Mouse (Mus musculus) neural tube, embryonic 13.5 days (tissue): ENCODE results near the gene Nacc1. TPM values are rescaled to one million over a fixed set of nuclear protein-coding genes. Genes with fewer than 3 reads are reported as not detected.

Source experiments
- ATAC-seq: fragments of 200-750 bp; cut with Nextera tagmentation; 2 replicates; pipeline ENCODE4 v1.8.0; 2017; ENCODE audit warnings: low read depth, mild to moderate bottlenecking, moderate TSS enrichment, moderate library complexity
- H3K27ac ChIP-seq: fragments of 300-500 bp; sonication (generic); replicated peaks from 2 replicates; pipeline ENCODE4 v1.5.1; 2015; ENCODE audit warnings: moderate library complexity, mild to moderate bottlenecking, inconsistent platforms
- H3K27me3 ChIP-seq: fragments of 300-500 bp; sonication (generic); 2 replicates; pipeline ENCODE4 v1.6.1; 2015; ENCODE audit warnings: mild to moderate bottlenecking, inconsistent platforms
- H3K36me3 ChIP-seq: fragments of 300-500 bp; sonication (generic); 2 replicates; pipeline ENCODE4 v1.6.1; 2015; ENCODE audit warnings: mild to moderate bottlenecking, inconsistent platforms
- H3K4me1 ChIP-seq: fragments of 300-500 bp; sonication (generic); replicated peaks from 2 replicates; pipeline ENCODE4 v1.6.1; 2015; ENCODE audit warnings: inconsistent platforms
- H3K4me2 ChIP-seq: fragments of 300-500 bp; sonication (generic); 2 replicates; pipeline ENCODE4 v1.6.1; 2015; ENCODE audit warnings: inconsistent platforms, mild to moderate bottlenecking, moderate library complexity
- H3K4me3 ChIP-seq: fragments of 300-500 bp; sonication (generic); 2 replicates; pipeline ENCODE4 v1.5.1; 2015; ENCODE audit warnings: mild to moderate bottlenecking, inconsistent platforms
- H3K9ac ChIP-seq: fragments of 300-500 bp; sonication (generic); 2 replicates; pipeline ENCODE4 v1.6.1; 2015; ENCODE audit warnings: moderate library complexity, mild to moderate bottlenecking, inconsistent platforms
- H3K9me3 ChIP-seq: fragments of 300-500 bp; sonication (generic); 2 replicates; pipeline ENCODE4 v1.6.1; 2016; ENCODE audit warnings: inconsistent platforms
- WGBS: fragments of 180-500 bp; shearing (Covaris S2); methylation state at CpG from one replicate; pipeline ENCODE4 v1.1.7; 2015; 5-methylcytosine and 5-hydroxymethylcytosine counted together
- polyA plus RNA-seq: library from polyadenylated mRNA; unstranded; fragments of >200 nt; fragmentation: Nextera tagmentation; extraction: Ambion mirVana; gene quantifications from 2 replicates; pipeline ENCODE4 v1.2.1, GENCODE M21; 2015

Nacc1 gene
- polyA plus RNA-seq, 1 experiment from 2014 or later, result 15.1 TPM

DNA sequence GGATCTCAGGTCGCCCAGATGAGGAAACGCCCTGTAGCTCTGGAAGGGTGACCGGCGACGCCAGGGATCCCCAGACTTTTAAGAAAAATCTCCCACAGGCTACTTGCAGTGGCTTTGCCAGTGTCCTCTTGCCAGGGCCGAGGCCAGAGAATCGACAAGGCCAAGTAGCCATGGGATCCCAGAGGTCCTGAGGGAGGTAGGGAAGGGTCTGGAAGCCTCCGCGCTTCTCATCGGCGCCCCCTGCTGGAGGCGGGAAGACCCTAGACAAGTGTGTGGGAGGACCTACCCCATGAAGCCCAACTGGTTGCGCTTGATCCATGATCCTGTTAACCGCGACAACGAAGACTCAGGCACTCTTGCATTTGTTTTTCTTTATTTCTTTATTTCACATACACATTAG, 16.7 kb upstream of the Nacc1 start:
- Histone ChIP-seq H3K4me2 (peak overlapping the region; percentile 53), H3K27ac (peak overlapping the region; percentile 88), H3K4me1 (peaks cover 57% of the 10 kb centered on the region), H3K27me3 (peaks cover 84% of the 10 kb centered on the region), H3K4me3 (peak overlapping the region; percentile 29; the same call in 1 of the 2 replicates), H3K36me3 (peaks cover 7% of the 10 kb centered on the region), H3K9me3 (no peaks in the 10 kb centered on the region), H3K9ac (0 out of 2 replicates have a peak overlapping the region, but pooled peaks have one; percentile 17)
- WGBS, result 4% methylated on average over 16 of the region's 16 CpGs
- ATAC-seq, result 0 out of 2 replicates have a peak, but pooled peaks have one; percentile 28

DNA sequence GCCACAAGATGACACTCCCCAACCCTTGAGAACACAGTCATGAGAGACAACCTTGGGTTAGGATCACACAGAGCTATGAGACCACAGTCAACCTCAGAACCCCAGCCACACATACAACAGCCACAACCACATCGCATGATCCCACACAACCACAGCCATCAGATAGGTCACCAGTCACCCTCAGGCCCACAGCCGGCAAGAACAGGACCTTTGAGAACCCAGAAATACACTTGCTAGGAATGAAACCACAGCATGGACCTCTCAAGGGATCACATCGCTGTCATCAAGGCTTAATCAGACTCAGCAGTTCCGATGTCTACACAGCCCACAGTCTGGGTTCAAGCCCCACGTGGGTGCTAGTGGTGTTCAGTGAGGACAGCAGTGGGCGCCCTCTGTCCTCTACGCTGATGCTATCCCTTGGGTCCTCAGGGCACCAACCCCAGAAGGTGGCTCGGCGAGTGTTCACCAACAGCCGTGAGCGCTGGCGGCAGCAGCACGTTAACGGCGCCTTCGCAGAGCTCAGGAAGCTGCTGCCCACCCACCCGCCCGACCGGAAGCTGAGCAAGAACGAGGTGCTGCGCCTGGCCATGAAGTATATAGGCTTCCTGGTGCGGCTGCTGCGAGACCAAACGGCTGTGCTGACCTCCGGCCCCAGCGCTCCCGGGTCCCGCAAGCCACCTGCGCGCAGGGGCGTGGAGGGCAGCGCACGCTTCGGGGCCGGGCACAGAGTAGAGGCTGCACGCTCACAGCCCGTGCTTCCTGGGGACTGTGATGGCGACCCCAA, 16.0 kb upstream of the Nacc1 start:
- H3K9me3 ChIP-seq, result no peaks in the 10 kb centered on the region
- H3K4me3 ChIP-seq, result peak overlapping the region; percentile 29
- H3K4me2 ChIP-seq, result peak overlapping the region; percentile 53
- no peak for ATAC-seq
- H3K36me3 ChIP-seq, result peaks cover 14% of the 10 kb centered on the region
- peak overlapping the region; percentile 23 for H3K27ac ChIP-seq
- 0 out of 2 replicates have a peak overlapping the region, but pooled peaks have one; percentile 17 for H3K9ac ChIP-seq
- peaks cover 80% of the 10 kb centered on the region for H3K27me3 ChIP-seq
- 10% methylated on average over 38 of the region's 38 CpGs for WGBS
- H3K4me1 ChIP-seq, result peaks cover 50% of the 10 kb centered on the region

DNA sequence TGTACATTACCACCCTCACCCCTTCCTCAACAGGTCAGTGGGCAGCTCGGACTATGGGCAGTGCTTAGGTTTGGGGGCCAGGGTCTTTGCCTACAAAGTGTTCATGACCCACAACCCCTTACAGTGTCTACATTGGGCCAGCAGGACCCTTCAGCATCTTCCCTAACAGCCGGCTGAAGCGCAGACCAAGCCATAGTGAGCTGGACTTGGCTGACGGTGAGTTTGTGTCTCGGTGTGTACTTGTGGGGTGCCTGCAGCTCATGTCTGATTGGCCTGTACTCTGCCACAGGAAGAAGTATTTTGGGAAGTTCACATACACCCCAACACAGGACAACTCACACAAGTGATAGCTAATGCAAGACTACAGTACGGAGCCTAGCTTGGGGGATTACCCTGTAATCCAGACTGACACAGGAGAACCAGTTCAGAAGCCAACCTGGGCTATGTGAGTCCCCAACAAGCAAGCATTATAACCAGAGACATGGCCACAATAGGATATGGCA, 15.4 kb upstream of the Nacc1 start:
- peaks cover 20% of the 10 kb centered on the region for H3K36me3 ChIP-seq
- no peaks in the 10 kb centered on the region for H3K9me3 ChIP-seq
- no peak overlapping the region for H3K27ac ChIP-seq
- H3K27me3 ChIP-seq, result peaks cover 76% of the 10 kb centered on the region
- no peak for ATAC-seq
- 0 out of 2 replicates have a peak overlapping the region, but pooled peaks have one; percentile 26 for H3K9ac ChIP-seq
- WGBS, result 85% methylated on average over 6 of the region's 6 CpGs
- H3K4me3 ChIP-seq, result peak overlapping the region; percentile 29; the same call in 1 of the 2 replicates
- peaks cover 44% of the 10 kb centered on the region for H3K4me1 ChIP-seq
- peak overlapping the region; percentile 53 for H3K4me2 ChIP-seq

- H3K4me3 ChIP-seq, result peak overlapping the region; percentile 14
- H3K4me2 ChIP-seq, result peak overlapping the region; percentile 53
- peaks cover 72% of the 10 kb centered on the region for H3K27me3 ChIP-seq
- ATAC-seq, result no peak
- H3K4me1 ChIP-seq, result peaks cover 40% of the 10 kb centered on the region
- no peak overlapping the region for H3K27ac ChIP-seq
- H3K9me3 ChIP-seq, result no peaks in the 10 kb centered on the region
- 78% methylated on average over 9 of the region's 9 CpGs for WGBS
- peaks cover 25% of the 10 kb centered on the region for H3K36me3 ChIP-seq
- peak overlapping the region; percentile 38; the same call in 1 of the 2 replicates for H3K9ac ChIP-seq
Measured at GRCm38 (mm10) chr8:84702561-84702960, 14.9 kb upstream of the Nacc1 start.

DNA sequence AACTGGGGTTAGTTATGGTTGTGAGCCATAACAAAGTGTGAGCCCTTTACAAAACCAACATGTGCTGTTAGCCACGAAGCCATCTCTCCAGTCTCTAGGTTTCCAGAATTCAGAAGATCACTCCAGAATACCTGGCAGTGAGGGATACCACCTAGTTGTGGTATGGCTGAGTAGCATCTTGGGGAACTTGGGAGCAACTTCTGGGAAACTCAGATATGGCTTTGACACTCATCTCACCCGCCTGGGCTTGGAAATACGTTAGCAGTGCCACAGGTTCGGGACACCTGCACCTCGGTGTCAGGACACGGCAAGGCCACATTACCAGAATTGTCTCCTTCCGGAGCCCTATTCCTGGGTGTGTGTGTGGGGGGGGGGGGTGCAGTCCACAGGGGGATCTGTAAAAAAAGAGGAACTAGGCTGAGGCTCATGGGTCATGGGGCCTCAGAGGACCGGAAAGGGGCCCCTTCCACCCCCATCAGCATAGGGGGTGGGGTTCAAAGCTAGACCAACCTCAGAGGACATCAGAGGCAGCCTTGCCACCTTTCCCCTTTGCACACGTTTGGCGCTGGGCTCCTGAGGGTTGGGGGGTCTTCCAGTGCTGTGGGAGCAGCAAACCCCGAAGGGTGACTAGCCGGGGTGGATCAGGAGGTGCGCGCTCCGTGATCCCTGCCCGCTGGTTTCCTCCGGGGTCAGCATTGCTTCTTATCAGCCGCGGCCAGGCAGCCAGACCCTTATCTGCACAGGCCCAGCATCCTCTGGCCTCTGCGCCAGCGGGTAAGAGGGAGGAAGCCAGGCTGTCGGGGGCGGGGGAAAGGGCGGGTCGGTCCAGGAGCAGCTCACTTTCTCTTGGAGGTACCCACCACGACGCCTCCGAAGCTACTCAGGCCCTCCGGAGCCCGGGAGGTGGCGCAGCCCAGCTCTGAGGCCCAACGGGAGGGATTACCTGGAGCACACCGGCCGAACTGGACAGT, 13.6 kb upstream of the Nacc1 start, which contains the start of gene Lyl1:
Gene Lyl1, plus strand, starts transcription at position 517 of the 971 bp plus-strand sequence.
- Histone ChIP-seq H3K27ac (peak within 1 kb of the TSS; percentile 53), H3K9me3 (no peaks in the 10 kb centered on the region), H3K4me1 (peaks cover 28% of the 10 kb centered on the region), H3K27me3 (peaks cover 60% of the 10 kb centered on the region), H3K4me3 (peak within 1 kb of the TSS; percentile 14), H3K4me2 (peak within 1 kb of the TSS; percentile 53), H3K9ac (peak within 1 kb of the TSS; percentile 38), H3K36me3 (peaks cover 38% of the 10 kb centered on the region)
- no peak for ATAC-seq
- WGBS, result 12% methylated on average over 34 of the region's 34 CpGs

DNA sequence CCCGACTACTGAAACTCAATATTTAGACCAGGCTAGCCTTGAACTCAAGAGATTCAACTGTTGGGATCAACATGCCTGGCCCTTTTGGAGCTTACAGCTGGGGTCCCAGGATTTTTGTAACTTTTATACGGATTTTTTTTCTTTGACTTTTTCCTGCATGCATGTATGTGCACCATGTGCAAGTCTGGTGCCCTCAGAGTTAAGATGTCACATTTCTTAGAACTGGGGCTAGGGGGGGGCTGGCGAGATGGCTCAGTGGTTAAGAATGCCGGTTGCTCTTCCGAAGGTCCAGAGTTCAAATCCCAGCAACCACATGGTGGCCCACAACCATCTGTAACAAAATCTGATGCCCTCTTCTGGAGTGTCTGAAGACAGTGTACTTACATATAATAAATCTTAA, 12.9 kb upstream of the Nacc1 start:
- WGBS, result 86% methylated on average over 5 of the region's 5 CpGs
- H3K9ac ChIP-seq, result no peak overlapping the region
- H3K9me3 ChIP-seq, result no peaks in the 10 kb centered on the region
- peaks cover 24% of the 10 kb centered on the region for H3K4me1 ChIP-seq
- peaks cover 41% of the 10 kb centered on the region for H3K36me3 ChIP-seq
- H3K27me3 ChIP-seq, result peaks cover 57% of the 10 kb centered on the region
- H3K4me2 ChIP-seq, result no peak overlapping the region
- H3K4me3 ChIP-seq, result no peak overlapping the region
- H3K27ac ChIP-seq, result peak overlapping the region; percentile 53
- ATAC-seq, result no peak

- Histone ChIP-seq H3K4me3 (no peak overlapping the region), H3K9me3 (no peaks in the 10 kb centered on the region), H3K4me1 (peaks cover 18% of the 10 kb centered on the region), H3K27me3 (peaks cover 51% of the 10 kb centered on the region), H3K27ac (peak overlapping the region; percentile 53), H3K4me2 (no peak overlapping the region), H3K36me3 (peaks cover 47% of the 10 kb centered on the region), H3K9ac (no peak overlapping the region)
- WGBS, result 65% methylated on average over 7 of the region's 7 CpGs
- no peak for ATAC-seq
Measured at GRCm38 (mm10) chr8:84699861-84700322, 12.2 kb upstream of the Nacc1 start.

- Histone ChIP-seq H3K4me2 (no peak overlapping the region), H3K4me1 (peaks cover 12% of the 10 kb centered on the region), H3K4me3 (no peak overlapping the region), H3K36me3 (peaks cover 51% of the 10 kb centered on the region), H3K9me3 (no peaks in the 10 kb centered on the region), H3K27me3 (peaks cover 42% of the 10 kb centered on the region), H3K27ac (peak overlapping the region; percentile 40), H3K9ac (no peak overlapping the region)
- 87% methylated on average over 9 of the region's 9 CpGs for WGBS
- ATAC-seq, result no peak
Measured at GRCm38 (mm10) chr8:84698929-84699401, 11.3 kb upstream of the Nacc1 start.

DNA sequence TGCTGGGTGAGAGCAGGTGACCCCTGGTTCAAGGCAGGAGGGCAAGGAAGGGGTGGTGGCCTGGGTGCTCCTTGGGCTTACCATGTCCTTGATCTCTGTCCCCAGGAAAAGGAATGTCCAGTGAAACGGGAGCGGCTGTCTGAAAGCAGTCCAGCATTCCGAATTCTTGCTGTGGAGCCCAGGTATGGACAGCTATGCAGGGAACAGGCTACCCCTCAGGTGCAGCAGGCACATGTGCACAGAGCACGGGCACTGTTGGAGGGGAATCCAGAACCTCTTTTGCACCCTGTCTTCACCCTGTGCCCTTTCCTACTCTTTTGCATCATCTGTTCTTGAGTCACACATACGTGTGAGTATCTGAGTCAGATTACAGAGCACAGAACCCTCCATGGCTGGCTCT, 10.6 kb upstream of the Nacc1 start:
- H3K27ac ChIP-seq, result no peak overlapping the region
- no peak overlapping the region for H3K9ac ChIP-seq
- peaks cover 57% of the 10 kb centered on the region for H3K36me3 ChIP-seq
- H3K9me3 ChIP-seq, result no peaks in the 10 kb centered on the region
- peaks cover 35% of the 10 kb centered on the region for H3K27me3 ChIP-seq
- WGBS, result 93% methylated on average over 5 of the region's 5 CpGs
- no peak overlapping the region for H3K4me2 ChIP-seq
- no peak overlapping the region for H3K4me3 ChIP-seq
- H3K4me1 ChIP-seq, result 0 out of 2 replicates have a peak, but pooled peaks cover 7% of the 10 kb centered on the region
- no peak for ATAC-seq

DNA sequence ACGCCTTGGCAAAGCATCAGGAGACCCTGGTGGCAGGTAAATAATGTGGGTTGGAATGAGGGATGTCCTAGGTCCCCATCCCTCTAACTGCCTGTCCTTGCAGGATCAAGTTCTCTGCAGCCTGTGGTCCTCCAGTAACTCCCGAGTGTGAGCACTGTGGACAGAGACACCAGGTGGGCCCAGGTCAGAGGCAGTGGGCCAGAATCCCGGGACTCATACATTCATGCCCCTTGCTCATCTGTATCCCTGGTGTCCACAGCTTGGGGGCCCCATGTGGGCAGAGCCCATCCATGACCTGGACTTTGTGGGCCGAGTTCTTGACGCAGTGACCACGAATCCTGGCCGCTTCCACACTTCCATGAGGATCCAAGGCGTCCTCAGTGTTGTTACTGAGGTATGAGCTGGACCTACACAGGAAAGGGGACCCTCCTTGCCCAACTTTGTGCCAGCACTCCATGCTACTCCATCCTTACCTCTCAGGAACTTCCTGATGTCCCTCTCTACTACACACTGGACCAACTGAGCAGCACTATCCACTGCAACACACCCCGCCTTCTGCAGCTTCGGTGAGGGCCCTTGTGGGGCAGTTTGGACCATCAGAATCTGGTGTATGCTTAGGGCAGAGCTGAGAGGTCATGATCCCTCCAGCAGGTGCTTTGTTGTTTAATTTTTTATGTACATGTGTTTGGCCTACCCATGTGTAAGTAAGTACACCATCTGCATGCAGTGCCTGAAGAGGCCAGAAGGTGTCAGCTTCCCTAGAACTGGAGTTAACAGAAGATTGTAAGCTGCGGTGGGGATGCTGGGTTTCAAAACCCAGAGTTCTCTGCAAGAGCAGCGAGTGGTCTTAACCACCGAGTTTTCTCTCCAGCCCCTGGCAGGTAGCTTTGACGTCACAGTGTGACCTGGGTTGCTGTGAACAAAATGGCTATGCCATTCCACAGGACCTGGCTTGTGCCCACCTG, 9.8 kb upstream of the Nacc1 start:
- Histone ChIP-seq H3K4me2 (no peak overlapping the region), H3K4me3 (no peak overlapping the region), H3K36me3 (peaks cover 65% of the 10 kb centered on the region), H3K9ac (no peak overlapping the region), H3K27me3 (peaks cover 26% of the 10 kb centered on the region), H3K27ac (no peak overlapping the region), H3K9me3 (no peaks in the 10 kb centered on the region), H3K4me1 (0 out of 2 replicates have a peak, but pooled peaks cover 7% of the 10 kb centered on the region)
- ATAC-seq, result no peak
- WGBS, result 91% methylated on average over 14 of the region's 14 CpGs
